Mouse (Mus musculus) hindbrain, postnatal 0 days (tissue): ENCODE measurements around the gene Dnase1. TPM values are rescaled to one million over a fixed set of nuclear protein-coding genes. Genes with fewer than 3 reads are reported as not detected.
"Not testable (repeated sequence)": the region's sequence is repeated elsewhere in the genome, so short reads cannot be mapped to it uniquely, and the experiment has no call there.

Experiments
- ATAC-seq: fragments of 200-750 bp; cut with Nextera tagmentation; 2 replicates; pipeline ENCODE4 v1.8.0; 2017; ENCODE audit warnings: mild to moderate bottlenecking, moderate TSS enrichment, moderate library complexity
- DNase-seq: peaks from one replicate; pipeline ENCODE4 v3.0.0-alpha.2; 2015; ENCODE audit warnings: low spot score
- H3K27ac ChIP-seq: fragments of 300-500 bp; sonication (generic); 2 replicates; pipeline ENCODE4 v1.5.1; 2014; ENCODE audit warnings: mild to moderate bottlenecking
- H3K27me3 ChIP-seq: fragments of 300-500 bp; sonication (generic); 2 replicates; pipeline ENCODE4 v1.6.1; 2014; ENCODE audit warnings: low read length, mixed read lengths; ENCODE audit not compliant: insufficient read depth
- H3K36me3 ChIP-seq: fragments of 300-500 bp; sonication (generic); 2 replicates; pipeline ENCODE4 v1.6.1; 2014; ENCODE audit warnings: low read length, mixed read lengths; ENCODE audit not compliant: insufficient read depth
- H3K4me1 ChIP-seq: fragments of 300-500 bp; sonication (generic); 2 replicates; pipeline ENCODE4 v1.6.1; 2014; ENCODE audit warnings: antibody characterized with exemption, low read length, mixed read lengths; ENCODE audit not compliant: insufficient read depth
- H3K4me2 ChIP-seq: fragments of 300-500 bp; sonication (generic); 2 replicates; pipeline ENCODE4 v1.6.1; 2014; ENCODE audit warnings: low read depth, mild to moderate bottlenecking, low read length, moderate library complexity, mixed read lengths
- H3K4me3 ChIP-seq: fragments of 300-500 bp; sonication (generic); 2 replicates; pipeline ENCODE4 v1.5.1; 2014; ENCODE audit warnings: low read length
- H3K9ac ChIP-seq: fragments of 300-500 bp; sonication (generic); replicated peaks from 2 replicates; pipeline ENCODE4 v1.6.1; 2014; ENCODE audit warnings: mild to moderate bottlenecking, low read length, moderate library complexity, mixed read lengths
- H3K9me3 ChIP-seq: fragments of 300-500 bp; sonication (generic); 2 replicates; pipeline ENCODE4 v1.6.1; 2016; ENCODE audit warnings: low read length, mixed read lengths
- CTCF ChIP-seq: IDR thresholded peaks from 2 replicates; pipeline ENCODE4 v1.5.1; 2016; ENCODE audit warnings: antibody characterized with exemption, control low read depth, low read depth
- WGBS: fragments of 180-500 bp; shearing (Covaris S2); extraction: QIAGEN DNeasy Blood & Tissue Kit; methylation state at CpG from one replicate; pipeline ENCODE4 v1.1.7; 2014; 5-methylcytosine and 5-hydroxymethylcytosine counted together
- polyA plus RNA-seq: library from polyadenylated mRNA; unstranded; fragments of >200 nt; fragmentation: Nextera tagmentation; extraction: Ambion mirVana; gene quantifications from 2 replicates; pipeline ENCODE4 v1.2.1, GENCODE M21; 2015
- total RNA-seq: library from RNA; depleted of rRNA; stranded (reverse); fragments of >200 nt; gene quantifications from 2 replicates; pipeline ENCODE4 v1.2.3, GENCODE M21; 2014

The Dnase1 gene
- total and polyA plus RNA-seq, 2 experiments from 2014 or later: 0.31 to 2.0 TPM

DNA sequence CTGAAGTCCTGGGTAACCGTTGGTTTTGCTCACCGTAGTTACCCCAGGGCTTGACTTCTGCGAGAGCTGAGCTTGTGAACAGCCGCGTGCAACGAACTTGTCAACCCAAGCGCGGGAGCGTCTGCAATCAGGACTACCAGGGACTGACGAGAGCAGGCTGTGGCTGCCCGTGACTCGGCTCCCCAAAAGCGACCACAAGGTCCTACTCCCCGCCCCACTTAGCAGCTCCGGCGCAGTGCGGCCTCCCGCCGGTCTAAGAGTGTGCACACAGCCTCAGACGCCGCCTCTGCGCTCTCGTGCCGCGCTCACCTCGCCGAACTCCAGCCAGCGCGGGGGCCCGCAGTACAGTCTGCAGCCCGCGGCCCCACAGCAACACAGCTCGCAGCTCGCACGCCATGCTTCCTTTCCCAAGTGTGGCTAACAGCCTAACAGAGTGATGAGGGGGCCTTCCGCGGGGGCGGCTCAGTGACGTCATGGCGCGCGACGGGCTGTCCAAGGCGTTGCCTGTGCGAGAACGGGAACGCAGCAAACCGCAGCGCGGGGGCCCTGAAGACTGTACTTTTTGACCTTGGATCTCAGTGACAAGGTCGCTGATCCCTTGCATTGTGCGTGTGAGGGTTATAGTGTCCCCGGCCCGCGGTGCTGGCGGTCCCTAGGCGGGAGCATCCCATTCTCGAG, 40.8 kb downstream of the Dnase1 start, which contains the start of gene Trap1:
TSS of gene Trap1 (minus strand) at position 444 of the 678 bp plus-strand sequence.
- DNase-seq (peak; percentile 92), ATAC-seq (peak; percentile 98)
- no peaks in the 10 kb centered on the region for H3K36me3 ChIP-seq
- H3K27me3 ChIP-seq: no peaks in the 10 kb centered on the region
- TF ChIP-seq CTCF: no peak
- peak within 1 kb of the TSS; percentile 89 for H3K27ac ChIP-seq
- WGBS: under 1% methylated on average over 58 of the region's 58 CpGs
- H3K4me2 ChIP-seq: peak within 1 kb of the TSS; percentile 83
- H3K9ac ChIP-seq: peak within 1 kb of the TSS; percentile 87
- H3K4me3 ChIP-seq: peak within 1 kb of the TSS; percentile 85
- H3K4me1 ChIP-seq: peaks cover 3% of the 10 kb centered on the region; the same call in 1 of the 2 replicates
- H3K9me3 ChIP-seq: no peaks in the 10 kb centered on the region

DNA sequence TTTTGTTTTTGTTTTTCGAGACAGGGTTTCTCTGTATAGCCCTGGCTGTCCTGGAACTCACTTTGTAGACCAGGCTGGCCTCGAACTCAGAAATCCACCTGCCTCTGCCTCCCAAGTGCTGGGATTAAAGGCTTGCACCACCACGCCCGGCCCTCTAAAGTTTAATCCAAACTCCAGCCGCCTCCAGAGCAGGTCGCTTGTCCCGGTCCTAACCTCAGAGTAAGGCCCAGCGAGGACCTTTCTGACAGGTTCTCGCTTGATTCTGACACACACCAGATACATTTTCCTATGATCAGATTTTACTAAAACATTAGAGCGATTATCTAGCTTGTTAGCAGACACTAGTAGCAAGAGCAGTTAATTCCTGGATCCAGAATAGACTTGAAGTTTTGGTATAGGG, 41.6 kb downstream of the Dnase1 start:
- Histone ChIP-seq H3K9ac (peak overlapping the region; percentile 87; the same call in 1 of the 2 replicates), H3K4me2 (peak overlapping the region; percentile 83)
- not testable (repeated sequence) for H3K9me3 ChIP-seq, DNase-seq, H3K27ac ChIP-seq, H3K36me3 ChIP-seq, H3K4me3 ChIP-seq, H3K27me3 ChIP-seq, H3K4me1 ChIP-seq, ATAC-seq
- WGBS: 78% methylated on average over 10 of the region's 10 CpGs

DNA sequence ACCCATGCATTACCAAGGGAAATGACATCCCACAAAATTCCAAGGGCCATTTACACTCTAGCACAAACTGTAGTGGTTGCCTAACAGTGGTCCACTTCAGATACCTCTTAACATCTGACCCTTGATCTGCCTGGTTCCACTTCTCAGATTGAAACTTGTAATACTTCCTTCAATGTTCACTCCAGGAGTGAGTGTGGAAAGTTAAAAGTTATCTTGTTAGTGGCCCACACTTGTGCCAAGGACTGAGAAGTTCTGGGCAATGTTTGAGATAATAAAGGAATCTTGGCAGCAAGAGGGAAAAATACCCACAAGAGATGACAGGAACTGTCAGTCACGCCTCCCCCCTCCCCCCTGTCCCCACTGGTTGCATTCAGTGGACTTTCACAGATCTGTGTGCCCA, 42.9 kb downstream of the Dnase1 start:
- DNase-seq (no peak), ATAC-seq (no peak)
- TF ChIP-seq CTCF: no peak
- Histone ChIP-seq H3K27me3 (no peaks in the 10 kb centered on the region), H3K9ac (no peak overlapping the region), H3K27ac (no peak overlapping the region), H3K4me3 (no peak overlapping the region), H3K4me2 (no peak overlapping the region), H3K9me3 (no peaks in the 10 kb centered on the region), H3K36me3 (peaks cover 8% of the 10 kb centered on the region), H3K4me1 (peaks cover 3% of the 10 kb centered on the region; the same call in 1 of the 2 replicates)
- 79% methylated on average over 1 of the region's 1 CpGs for WGBS

DNA sequence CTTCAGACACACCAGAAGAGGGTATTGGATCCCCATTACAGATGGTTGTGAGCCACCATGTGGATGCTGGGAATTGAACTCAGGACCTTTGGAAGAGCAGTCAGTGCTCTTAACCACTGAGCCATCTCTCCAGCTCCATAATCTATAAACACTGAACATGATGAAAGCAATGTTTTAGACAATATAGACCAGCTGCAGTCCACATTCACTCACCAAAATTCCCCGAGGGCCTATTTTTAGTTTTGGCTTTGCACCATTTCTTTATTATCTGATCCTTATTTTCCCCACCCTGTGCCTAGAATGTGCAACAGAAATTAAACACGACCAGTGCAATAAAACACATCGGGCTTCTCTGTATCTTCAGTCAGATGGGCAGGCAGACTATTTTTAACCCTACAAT, 43.7 kb downstream of the Dnase1 start:
- not testable (repeated sequence) for H3K4me1 ChIP-seq, DNase-seq, H3K4me2 ChIP-seq, H3K9ac ChIP-seq, ATAC-seq, H3K4me3 ChIP-seq, H3K27me3 ChIP-seq, H3K9me3 ChIP-seq, H3K27ac ChIP-seq
- WGBS: 74% methylated on average over 3 of the region's 3 CpGs
- H3K36me3 ChIP-seq: peaks cover 15% of the 10 kb centered on the region

DNA sequence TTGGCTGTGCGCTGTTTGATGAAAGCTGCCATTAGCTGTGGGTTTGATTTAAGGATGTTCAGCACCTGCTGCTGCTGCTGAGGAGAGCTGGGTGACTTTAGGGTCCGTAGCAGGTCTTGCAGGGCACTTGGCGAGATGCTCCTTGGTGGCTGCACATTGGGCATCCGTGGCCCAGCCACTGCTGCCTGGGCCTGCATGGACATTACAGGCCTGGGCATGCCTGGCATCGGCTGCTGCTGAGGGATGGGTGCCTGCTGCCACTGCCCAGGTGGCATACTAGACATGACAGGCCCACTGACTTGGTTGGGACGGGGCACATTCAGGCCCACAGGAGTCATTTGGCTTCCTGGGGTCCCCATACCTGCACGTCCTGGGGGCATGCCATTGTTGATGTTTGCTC, 48.3 kb downstream of the Dnase1 start:
- 0 out of 2 replicates have a peak, but pooled peaks have one; percentile 15 for ATAC-seq
- H3K27me3 ChIP-seq: no peaks in the 10 kb centered on the region
- H3K4me3 ChIP-seq: no peak overlapping the region
- H3K36me3 ChIP-seq: peaks cover 56% of the 10 kb centered on the region
- WGBS: 97% methylated on average over 7 of the region's 7 CpGs
- H3K4me2 ChIP-seq: no peak overlapping the region
- H3K9me3 ChIP-seq: no peaks in the 10 kb centered on the region
- no peak overlapping the region for H3K27ac ChIP-seq
- H3K4me1 ChIP-seq: no peaks in the 10 kb centered on the region
- TF ChIP-seq CTCF: no peak
- no peak for DNase-seq
- no peak overlapping the region for H3K9ac ChIP-seq

DNA sequence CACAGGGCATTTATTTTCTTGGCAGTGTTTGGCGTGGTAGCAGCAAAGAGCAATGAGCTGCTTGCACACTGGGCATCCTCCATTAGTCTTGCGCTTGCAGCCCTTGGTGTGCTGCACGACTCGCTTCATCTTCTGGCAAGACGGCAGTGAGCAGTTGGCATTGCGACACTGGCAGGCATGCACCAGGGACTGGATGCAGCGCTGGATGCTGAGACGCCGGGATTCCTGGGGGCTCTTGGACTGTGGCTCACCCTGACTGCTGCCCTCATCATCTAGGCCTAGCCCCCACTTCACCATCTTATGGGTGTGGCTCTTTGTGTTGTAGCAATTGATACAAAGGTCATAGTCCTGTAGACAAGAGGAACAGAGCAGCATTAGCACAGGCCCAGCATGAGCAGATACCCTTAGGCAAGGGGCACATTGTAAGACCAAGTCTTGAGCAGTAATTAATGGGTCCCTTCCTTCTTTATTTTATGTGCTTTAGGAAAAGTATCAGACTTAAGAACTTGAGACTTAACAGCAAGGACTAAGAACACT, 49.2 kb downstream of the Dnase1 start:
- DNase-seq (no peak), ATAC-seq (no peak)
- Histone ChIP-seq H3K9me3 (no peaks in the 10 kb centered on the region), H3K36me3 (peaks cover 65% of the 10 kb centered on the region), H3K4me1 (no peaks in the 10 kb centered on the region), H3K4me2 (no peak overlapping the region), H3K4me3 (no peak overlapping the region), H3K27me3 (no peaks in the 10 kb centered on the region), H3K9ac (no peak overlapping the region), H3K27ac (no peak overlapping the region)
- WGBS: 90% methylated on average over 9 of the region's 9 CpGs
- no peak for TF ChIP-seq CTCF
